Mouse (Mus musculus): ENCODE results near the gene Slc16a9. TPM values are rescaled to one million over a fixed set of nuclear protein-coding genes. Genes with fewer than 3 reads are reported as not detected.

Gene Slc16a9
- polyA plus RNA-seq, 1 experiment from 2014 or later = 0.76 TPM

- no peak overlapping the region for H3K9ac ChIP-seq (ENCODE audit: low read length)
- 59% methylated on average over 14 of the region's 14 CpGs for WGBS
- H3K9me3 ChIP-seq (ENCODE audit: control insufficient read depth, low read length) = 0 out of 2 replicates have a peak, but pooled peaks cover 6% of the 10 kb centered on the region
- H3K36me3 ChIP-seq (ENCODE audit: control insufficient read depth, insufficient read depth, low read length) = no peaks in the 10 kb centered on the region
- H3K4me2 ChIP-seq (ENCODE audit: low read length) = no peak overlapping the region
- no peaks in the 10 kb centered on the region for H3K27me3 ChIP-seq (ENCODE audit: control insufficient read depth, insufficient read depth, low read length)
- H3K4me1 ChIP-seq (ENCODE audit: control insufficient read depth in 2 of 2, insufficient read depth in 2 of 2, low read length in 2 of 2) = peaks cover 5 to 9% of the 10 kb centered on the region in 2 experiments; a peak in 2 of 4 replicates
- H3K27ac ChIP-seq (replicated peaks in 1 of 2; ENCODE audit: control insufficient read depth in 1 of 2, insufficient read depth in 1 of 2, low read depth in 2 of 2, low read length in 2 of 2) = no peak overlapping the region
- no peak for ATAC-seq (ENCODE audit: insufficient number of reproducible peaks, insufficient read depth, low FRiP score, low read depth)
- no peak overlapping the region for H3K4me3 ChIP-seq (ENCODE audit: control insufficient read depth in 1 of 2, insufficient read depth in 1 of 2, low read depth in 1 of 2, low read length in 2 of 2)
These were observed 43.8 kb downstream of the Slc16a9 start for GRCm38 (mm10) chr10:70288406-70289327.

GRCm38 (mm10) chr10:70292014-70292413, 47.1 kb downstream of the Slc16a9 start:
- WGBS = 33% methylated on average over 7 of the region's 7 CpGs
- Histone ChIP-seq H3K27me3 (ENCODE audit: control insufficient read depth, insufficient read depth, low read length) (no peaks in the 10 kb centered on the region), H3K9ac (ENCODE audit: low read length) (no peak overlapping the region), H3K36me3 (ENCODE audit: control insufficient read depth, insufficient read depth, low read length) (no peaks in the 10 kb centered on the region), H3K9me3 (ENCODE audit: control insufficient read depth, low read length) (0 out of 2 replicates have a peak, but pooled peaks cover 6% of the 10 kb centered on the region), H3K4me2 (ENCODE audit: low read length) (no peak overlapping the region), H3K27ac (replicated peaks in 1 of 2; ENCODE audit: control insufficient read depth in 1 of 2, insufficient read depth in 1 of 2, low read depth in 2 of 2, low read length in 2 of 2) (no peak overlapping the region), H3K4me1 (ENCODE audit: control insufficient read depth in 2 of 2, insufficient read depth in 2 of 2, low read length in 2 of 2) (peaks cover 5 to 9% of the 10 kb centered on the region in 2 experiments; a peak in 2 of 4 replicates), H3K4me3 (ENCODE audit: control insufficient read depth in 1 of 2, insufficient read depth in 1 of 2, low read depth in 1 of 2, low read length in 2 of 2) (no peak overlapping the region)
- ATAC-seq (ENCODE audit: insufficient number of reproducible peaks, insufficient read depth, low FRiP score, low read depth) = no peak

- Histone ChIP-seq H3K27me3 (ENCODE audit: control insufficient read depth, insufficient read depth, low read length) (no peaks in the 10 kb centered on the region), H3K4me2 (ENCODE audit: low read length) (no peak overlapping the region), H3K36me3 (ENCODE audit: control insufficient read depth, insufficient read depth, low read length) (no peaks in the 10 kb centered on the region), H3K4me3 (ENCODE audit: control insufficient read depth in 1 of 2, insufficient read depth in 1 of 2, low read depth in 1 of 2, low read length in 2 of 2) (no peak overlapping the region), H3K27ac (replicated peaks in 1 of 2; ENCODE audit: control insufficient read depth in 1 of 2, insufficient read depth in 1 of 2, low read depth in 2 of 2, low read length in 2 of 2) (no peak overlapping the region), H3K9me3 (ENCODE audit: control insufficient read depth, low read length) (0 out of 2 replicates have a peak, but pooled peaks cover 6% of the 10 kb centered on the region), H3K4me1 (ENCODE audit: control insufficient read depth in 2 of 2, insufficient read depth in 2 of 2, low read length in 2 of 2) (no peaks in the 10 kb centered on the region; a peak in 1 of 4 replicates), H3K9ac (ENCODE audit: low read length) (no peak overlapping the region)
- WGBS = 49% methylated on average over 8 of the region's 8 CpGs
- ATAC-seq (ENCODE audit: insufficient number of reproducible peaks, insufficient read depth, low FRiP score, low read depth) = no peak
These were observed 49.2 kb downstream of the Slc16a9 start for GRCm38 (mm10) chr10:70294094-70294493.

GRCm38 (mm10) chr10:70296531-70297366, 51.8 kb downstream of the Slc16a9 start:
- Histone ChIP-seq H3K27ac (replicated peaks in 1 of 2; ENCODE audit: control insufficient read depth in 1 of 2, insufficient read depth in 1 of 2, low read depth in 2 of 2, low read length in 2 of 2) (no peak overlapping the region), H3K36me3 (ENCODE audit: control insufficient read depth, insufficient read depth, low read length) (no peaks in the 10 kb centered on the region), H3K4me3 (ENCODE audit: control insufficient read depth in 1 of 2, insufficient read depth in 1 of 2, low read depth in 1 of 2, low read length in 2 of 2) (no peak overlapping the region), H3K27me3 (ENCODE audit: control insufficient read depth, insufficient read depth, low read length) (no peaks in the 10 kb centered on the region), H3K9ac (ENCODE audit: low read length) (no peak overlapping the region), H3K4me1 (ENCODE audit: control insufficient read depth in 2 of 2, insufficient read depth in 2 of 2, low read length in 2 of 2) (peaks cover 0 to 4% of the 10 kb centered on the region in 2 experiments; a peak in 2 of 4 replicates), H3K9me3 (ENCODE audit: control insufficient read depth, low read length) (no peaks in the 10 kb centered on the region), H3K4me2 (ENCODE audit: low read length) (peak overlapping the region; percentile 34)
- peak; percentile 51 for ATAC-seq (ENCODE audit: insufficient number of reproducible peaks, insufficient read depth, low FRiP score, low read depth)
- 9% methylated on average over 19 of the region's 20 CpGs for WGBS

GRCm38 (mm10) chr10:70299118-70299517, 54.2 kb downstream of the Slc16a9 start:
- ATAC-seq (ENCODE audit: insufficient number of reproducible peaks, insufficient read depth, low FRiP score, low read depth) = no peak
- no peaks in the 10 kb centered on the region for H3K27me3 ChIP-seq (ENCODE audit: control insufficient read depth, insufficient read depth, low read length)
- peaks cover 0 to 4% of the 10 kb centered on the region in 2 experiments; a peak in 2 of 4 replicates for H3K4me1 ChIP-seq (ENCODE audit: control insufficient read depth in 2 of 2, insufficient read depth in 2 of 2, low read length in 2 of 2)
- no peak overlapping the region for H3K4me3 ChIP-seq (ENCODE audit: control insufficient read depth in 1 of 2, insufficient read depth in 1 of 2, low read depth in 1 of 2, low read length in 2 of 2)
- H3K9ac ChIP-seq (ENCODE audit: low read length) = no peak overlapping the region
- 61% methylated on average over 2 of the region's 2 CpGs for WGBS
- H3K9me3 ChIP-seq (ENCODE audit: control insufficient read depth, low read length) = no peaks in the 10 kb centered on the region
- no peak overlapping the region for H3K27ac ChIP-seq (replicated peaks in 1 of 2; ENCODE audit: control insufficient read depth in 1 of 2, insufficient read depth in 1 of 2, low read depth in 2 of 2, low read length in 2 of 2)
- no peaks in the 10 kb centered on the region for H3K36me3 ChIP-seq (ENCODE audit: control insufficient read depth, insufficient read depth, low read length)
- H3K4me2 ChIP-seq (ENCODE audit: low read length) = no peak overlapping the region

GRCm38 (mm10) chr10:70299653-70300052, 54.8 kb downstream of the Slc16a9 start:
- peaks cover 0 to 4% of the 10 kb centered on the region in 2 experiments; a peak in 2 of 4 replicates for H3K4me1 ChIP-seq (ENCODE audit: control insufficient read depth in 2 of 2, insufficient read depth in 2 of 2, low read length in 2 of 2)
- H3K4me3 ChIP-seq (ENCODE audit: control insufficient read depth in 1 of 2, insufficient read depth in 1 of 2, low read depth in 1 of 2, low read length in 2 of 2) = no peak overlapping the region
- H3K36me3 ChIP-seq (ENCODE audit: control insufficient read depth, insufficient read depth, low read length) = no peaks in the 10 kb centered on the region
- H3K9me3 ChIP-seq (ENCODE audit: control insufficient read depth, low read length) = no peaks in the 10 kb centered on the region
- H3K27me3 ChIP-seq (ENCODE audit: control insufficient read depth, insufficient read depth, low read length) = no peaks in the 10 kb centered on the region
- H3K27ac ChIP-seq (replicated peaks in 1 of 2; ENCODE audit: control insufficient read depth in 1 of 2, insufficient read depth in 1 of 2, low read depth in 2 of 2, low read length in 2 of 2) = no peak overlapping the region
- ATAC-seq (ENCODE audit: insufficient number of reproducible peaks, insufficient read depth, low FRiP score, low read depth) = no peak
- no peak overlapping the region for H3K9ac ChIP-seq (ENCODE audit: low read length)
- WGBS = 39% methylated on average over 5 of the region's 5 CpGs
- H3K4me2 ChIP-seq (ENCODE audit: low read length) = no peak overlapping the region

GRCm38 (mm10) chr10:70301190-70301589, 56.3 kb downstream of the Slc16a9 start:
- H3K27me3 ChIP-seq (ENCODE audit: control insufficient read depth, insufficient read depth, low read length) = no peaks in the 10 kb centered on the region
- H3K4me2 ChIP-seq (ENCODE audit: low read length) = no peak overlapping the region
- H3K27ac ChIP-seq (replicated peaks in 1 of 2; ENCODE audit: control insufficient read depth in 1 of 2, insufficient read depth in 1 of 2, low read depth in 2 of 2, low read length in 2 of 2) = no peak overlapping the region
- no peaks in the 10 kb centered on the region for H3K9me3 ChIP-seq (ENCODE audit: control insufficient read depth, low read length)
- H3K9ac ChIP-seq (ENCODE audit: low read length) = no peak overlapping the region
- H3K4me3 ChIP-seq (ENCODE audit: control insufficient read depth in 1 of 2, insufficient read depth in 1 of 2, low read depth in 1 of 2, low read length in 2 of 2) = no peak overlapping the region
- 54% methylated on average over 2 of the region's 2 CpGs for WGBS
- H3K36me3 ChIP-seq (ENCODE audit: control insufficient read depth, insufficient read depth, low read length) = no peaks in the 10 kb centered on the region
- peaks cover 0 to 4% of the 10 kb centered on the region in 2 experiments; a peak in 2 of 4 replicates for H3K4me1 ChIP-seq (ENCODE audit: control insufficient read depth in 2 of 2, insufficient read depth in 2 of 2, low read length in 2 of 2)
- no peak for ATAC-seq (ENCODE audit: insufficient number of reproducible peaks, insufficient read depth, low FRiP score, low read depth)
